Mouse (Mus musculus) lung, embryonic 14.5 days (tissue): ENCODE data around the gene Myrip. TPM values are rescaled to one million over a fixed set of nuclear protein-coding genes. Genes with fewer than 3 reads are reported as not detected.

Source experiments
- ATAC-seq: fragments of 200-750 bp; cut with Nextera tagmentation; 2 replicates; pipeline ENCODE4 v1.8.0; 2017; ENCODE audit warnings: mild to moderate bottlenecking, moderate TSS enrichment, moderate library complexity; ENCODE audit not compliant: insufficient read depth
- DNase-seq: peaks from one replicate; pipeline ENCODE4 v3.0.0-alpha.2; 2015
- H3K27ac ChIP-seq: fragments of 300-500 bp; sonication (generic); 2 replicates; pipeline ENCODE4 v1.5.1; 2014; ENCODE audit warnings: low read depth, mild to moderate bottlenecking, moderate library complexity
- H3K27me3 ChIP-seq: fragments of 300-500 bp; sonication (generic); 2 replicates; pipeline ENCODE4 v1.6.1; 2014; ENCODE audit warnings: low read length, control low read depth; ENCODE audit not compliant: insufficient read depth
- H3K36me3 ChIP-seq: fragments of 300-500 bp; sonication (generic); 2 replicates; pipeline ENCODE4 v1.6.1; 2014; ENCODE audit warnings: control low read depth; ENCODE audit not compliant: insufficient read depth
- H3K4me1 ChIP-seq: fragments of 300-500 bp; sonication (generic); 2 replicates; pipeline ENCODE4 v1.6.1; 2014; ENCODE audit warnings: antibody characterized with exemption, control low read depth; ENCODE audit not compliant: insufficient read depth
- H3K4me2 ChIP-seq: fragments of 300-500 bp; sonication (generic); 2 replicates; pipeline ENCODE4 v1.6.1; 2014; ENCODE audit warnings: mild to moderate bottlenecking
- H3K4me3 ChIP-seq: fragments of 300-500 bp; sonication (generic); 2 replicates; pipeline ENCODE4 v1.5.1; 2014; ENCODE audit warnings: low read depth, low read length
- H3K9ac ChIP-seq: fragments of 300-500 bp; sonication (generic); 2 replicates; pipeline ENCODE4 v1.6.1; 2014
- H3K9me3 ChIP-seq: fragments of 300-500 bp; sonication (generic); 2 replicates; pipeline ENCODE4 v1.6.1; 2016; ENCODE audit warnings: low read depth, low read length, control low read depth
- CTCF ChIP-seq: IDR thresholded peaks from 2 replicates; pipeline ENCODE4 v1.5.1; 2016; ENCODE audit warnings: antibody characterized with exemption, low read depth
- WGBS: fragments of 180-500 bp; shearing (Covaris S2); extraction: QIAGEN DNeasy Blood & Tissue Kit; methylation state at CpG from one replicate; pipeline ENCODE4 v1.1.7; 2014; 5-methylcytosine and 5-hydroxymethylcytosine counted together
- polyA plus RNA-seq: library from polyadenylated mRNA; unstranded; fragments of >200 nt; fragmentation: Nextera tagmentation; extraction: Ambion mirVana; gene quantifications from 2 replicates; pipeline ENCODE4 v1.2.1, GENCODE M21; 2014

Myrip gene
- polyA plus RNA-seq, 1 experiment from 2014 or later: 0.18 TPM

DNA sequence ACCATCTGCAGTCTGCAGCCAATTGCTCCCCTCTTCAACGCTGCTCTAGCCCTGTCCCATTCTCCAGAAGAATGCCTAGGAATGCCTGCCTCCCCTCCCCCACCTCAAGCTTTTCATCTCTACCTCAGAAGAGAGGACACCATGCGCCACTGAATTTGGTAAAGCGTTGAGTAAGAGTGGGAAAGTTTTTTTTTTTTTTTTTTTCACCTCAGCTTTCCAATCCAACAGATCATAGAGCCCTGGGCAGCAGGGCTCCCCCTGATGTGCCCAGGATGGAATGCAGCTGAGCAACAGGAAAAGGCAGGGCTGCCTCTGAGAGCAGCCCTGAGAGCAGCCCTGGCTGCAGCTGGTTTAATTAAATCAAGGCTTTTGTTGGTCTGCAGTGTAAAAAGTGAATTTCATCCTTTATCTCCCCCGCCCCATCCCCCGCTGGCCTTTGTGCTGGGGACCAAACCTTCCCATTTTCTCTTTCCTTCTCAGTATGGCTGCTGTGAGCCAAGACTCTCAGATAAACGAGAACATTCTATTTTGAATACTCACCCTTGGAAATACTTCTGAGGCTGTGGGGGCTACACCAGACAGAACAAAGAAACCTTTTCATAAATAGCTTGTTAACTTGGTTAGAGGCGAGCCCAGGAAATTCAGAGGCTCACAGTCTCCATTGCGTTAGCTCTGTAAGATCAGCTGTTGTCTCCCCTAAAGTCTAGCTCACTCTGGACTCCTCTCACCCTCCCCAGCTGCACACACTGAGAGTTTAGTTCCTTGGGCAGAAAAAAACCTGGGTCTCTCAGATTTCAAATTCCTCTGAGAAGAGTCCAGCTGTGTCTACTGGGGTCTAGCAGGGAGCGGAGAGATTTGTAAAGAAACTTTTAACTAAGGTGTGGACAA is 154.7 kb downstream of the Myrip start:
- Histone ChIP-seq H3K9ac (no peak overlapping the region), H3K27ac (peak overlapping the region; percentile 79), H3K36me3 (no peaks in the 10 kb centered on the region), H3K9me3 (no peaks in the 10 kb centered on the region), H3K4me3 (no peak overlapping the region), H3K27me3 (no peaks in the 10 kb centered on the region), H3K4me1 (no peaks in the 10 kb centered on the region), H3K4me2 (0 out of 2 replicates have a peak overlapping the region, but pooled peaks have one; percentile 11)
- peak; percentile 64 for DNase-seq
- TF ChIP-seq CTCF: peak; percentile 10; the same call in 1 of the 2 replicates
- peak; percentile 75; the same call in 1 of the 2 replicates for ATAC-seq
- 29% methylated on average over 9 of the region's 9 CpGs for WGBS

DNA sequence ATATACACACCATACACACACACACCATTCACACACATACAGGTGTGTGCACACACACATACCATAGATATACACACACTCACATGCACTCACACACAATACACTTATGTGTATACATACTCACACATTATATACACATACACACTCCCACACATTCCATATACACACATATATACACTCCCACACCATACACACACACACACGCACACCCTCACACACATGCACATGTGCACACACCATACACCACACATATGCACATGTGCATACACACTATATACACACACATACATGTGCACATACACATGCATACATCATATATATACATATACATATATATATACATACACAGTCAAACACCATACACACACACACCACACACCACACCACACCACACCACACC is 169.1 kb downstream of the Myrip start:
- DNase-seq (no peak), ATAC-seq (no peak)
- 97% methylated on average over 1 of the region's 1 CpGs for WGBS
- no peaks in the 10 kb centered on the region for H3K27me3 ChIP-seq
- TF ChIP-seq CTCF: no peak
- H3K27ac ChIP-seq: no peak overlapping the region
- H3K4me2 ChIP-seq: no peak overlapping the region
- H3K36me3 ChIP-seq: no peaks in the 10 kb centered on the region
- H3K9me3 ChIP-seq: no peaks in the 10 kb centered on the region
- H3K4me3 ChIP-seq: no peak overlapping the region
- H3K4me1 ChIP-seq: no peaks in the 10 kb centered on the region
- no peak overlapping the region for H3K9ac ChIP-seq

DNA sequence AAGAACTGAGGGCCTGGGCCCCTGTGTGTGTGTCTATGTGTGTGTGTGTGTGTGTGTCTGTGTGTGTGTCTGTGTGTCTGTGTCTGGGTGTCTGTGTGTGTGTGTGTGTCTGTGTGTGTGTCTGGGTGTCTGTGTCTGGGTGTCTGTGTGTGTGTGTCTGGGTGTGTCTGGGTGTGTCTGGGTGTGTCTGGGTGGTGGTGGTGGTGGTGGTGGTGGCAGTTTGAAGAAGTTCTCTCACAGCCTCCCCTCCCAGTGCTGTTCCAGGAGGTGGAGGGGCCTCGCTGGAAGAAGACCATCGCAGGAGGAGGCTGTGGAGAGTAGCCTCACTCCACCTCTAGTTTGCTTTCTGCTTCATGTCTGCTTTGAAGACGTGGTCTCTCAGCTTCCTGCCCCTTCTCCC is 180.3 kb downstream of the Myrip start:
- TF ChIP-seq CTCF: no peak
- Histone ChIP-seq H3K27ac (no peak overlapping the region), H3K9ac (no peak overlapping the region), H3K4me2 (no peak overlapping the region), H3K27me3 (no peaks in the 10 kb centered on the region), H3K4me3 (no peak overlapping the region), H3K36me3 (no peaks in the 10 kb centered on the region), H3K4me1 (no peaks in the 10 kb centered on the region), H3K9me3 (no peaks in the 10 kb centered on the region)
- DNase-seq (no peak), ATAC-seq (no peak)
- WGBS: 72% methylated on average over 3 of the region's 3 CpGs

DNA sequence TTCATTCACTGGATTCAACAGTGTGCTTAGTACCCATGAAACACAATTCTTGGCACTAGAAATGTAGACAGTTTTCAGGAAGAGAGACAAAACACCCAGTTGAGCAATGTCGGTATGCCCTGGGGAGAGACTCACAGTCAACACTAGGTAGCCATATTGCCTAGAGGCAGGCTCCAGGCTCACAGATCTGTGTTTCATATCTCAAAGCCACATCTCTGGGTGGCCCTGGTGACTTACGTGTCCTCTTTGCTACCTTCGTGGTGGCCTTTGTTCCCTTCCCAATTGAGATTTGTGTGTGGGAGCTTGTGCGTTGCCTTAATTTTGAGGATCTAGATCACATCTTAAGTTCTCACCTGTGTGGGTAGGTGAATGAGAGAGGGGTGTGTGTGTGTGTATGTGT is 181.1 kb downstream of the Myrip start:
- no peaks in the 10 kb centered on the region for H3K4me1 ChIP-seq
- TF ChIP-seq CTCF: no peak
- H3K9me3 ChIP-seq: no peaks in the 10 kb centered on the region
- H3K36me3 ChIP-seq: no peaks in the 10 kb centered on the region
- no peak overlapping the region for H3K9ac ChIP-seq
- H3K4me2 ChIP-seq: no peak overlapping the region
- ATAC-seq (no peak), DNase-seq (no peak)
- H3K27ac ChIP-seq: no peak overlapping the region
- 89% methylated on average over 4 of the region's 4 CpGs for WGBS
- no peak overlapping the region for H3K4me3 ChIP-seq
- no peaks in the 10 kb centered on the region for H3K27me3 ChIP-seq

DNA sequence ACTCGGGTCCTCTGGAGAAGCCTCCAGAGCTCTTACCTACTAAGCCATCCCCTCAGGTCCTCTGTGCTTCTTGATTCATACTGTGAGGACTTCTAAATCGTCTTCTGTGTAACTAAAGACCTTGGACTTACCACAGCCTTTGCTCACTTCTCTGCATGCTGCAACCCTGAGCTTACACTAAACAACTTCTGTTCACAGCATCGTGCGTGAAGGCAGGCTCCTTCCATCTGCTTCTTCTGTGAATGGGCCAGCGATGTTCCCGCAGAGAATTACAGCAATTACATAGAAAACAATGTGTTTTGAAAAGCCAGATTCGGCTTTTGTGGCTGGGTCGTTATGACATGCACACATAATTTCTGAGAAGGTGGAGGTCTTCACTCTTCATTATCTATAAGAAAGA is 181.8 kb downstream of the Myrip start:
- Histone ChIP-seq H3K9ac (no peak overlapping the region), H3K4me2 (no peak overlapping the region), H3K27ac (no peak overlapping the region), H3K27me3 (no peaks in the 10 kb centered on the region), H3K4me1 (no peaks in the 10 kb centered on the region), H3K4me3 (no peak overlapping the region), H3K36me3 (no peaks in the 10 kb centered on the region), H3K9me3 (no peaks in the 10 kb centered on the region)
- 75% methylated on average over 8 of the region's 8 CpGs for WGBS
- DNase-seq: no peak
- no peak for TF ChIP-seq CTCF
- no peak for ATAC-seq

DNA sequence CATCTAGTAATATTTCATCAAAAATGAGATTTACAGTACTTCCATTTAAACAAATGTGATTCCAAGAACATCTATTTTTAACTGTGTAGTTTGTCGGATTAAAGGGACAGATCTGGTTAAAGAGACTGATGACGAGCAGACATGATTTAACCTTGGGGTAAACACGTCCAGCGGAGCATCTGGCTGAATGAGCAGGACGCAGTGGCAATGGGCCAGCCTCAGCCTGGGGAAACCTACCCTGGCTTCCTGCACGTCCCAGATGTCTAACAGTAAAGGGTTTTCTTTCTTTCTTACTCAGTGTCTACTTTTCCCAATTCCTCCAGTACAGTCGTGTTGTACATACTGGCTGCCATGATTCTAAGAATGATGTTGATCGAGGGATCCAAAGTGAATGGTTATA is 185.8 kb downstream of the Myrip start:
- Histone ChIP-seq H3K36me3 (no peaks in the 10 kb centered on the region), H3K4me3 (no peak overlapping the region), H3K27ac (no peak overlapping the region), H3K4me2 (no peak overlapping the region), H3K9me3 (no peaks in the 10 kb centered on the region), H3K27me3 (no peaks in the 10 kb centered on the region), H3K4me1 (no peaks in the 10 kb centered on the region), H3K9ac (no peak overlapping the region)
- DNase-seq (peak; percentile 7), ATAC-seq (no peak)
- WGBS: 58% methylated on average over 8 of the region's 8 CpGs
- TF ChIP-seq CTCF: no peak

DNA sequence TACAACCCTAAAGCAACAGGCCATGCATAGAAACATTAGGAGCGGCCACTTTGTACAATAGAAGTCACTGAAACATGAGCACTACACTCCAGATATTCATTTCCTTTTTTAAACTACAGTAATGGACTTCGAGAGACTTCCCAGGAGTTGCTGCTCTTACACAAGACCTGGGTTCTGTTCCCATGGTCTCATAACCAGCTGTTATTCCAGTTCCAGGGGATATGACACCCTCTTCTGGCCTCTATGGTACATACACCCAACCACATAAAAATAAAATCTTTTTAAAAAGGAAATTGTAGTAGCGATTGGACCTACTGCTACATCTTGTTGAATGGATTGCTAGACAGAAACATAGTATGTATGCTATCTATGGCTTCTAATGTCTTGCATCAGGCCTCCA is 190.2 kb downstream of the Myrip start:
- no peaks in the 10 kb centered on the region for H3K9me3 ChIP-seq
- peaks cover 27% of the 10 kb centered on the region for H3K36me3 ChIP-seq
- ATAC-seq (no peak), DNase-seq (peak; percentile 42)
- H3K4me1 ChIP-seq: peaks cover 5% of the 10 kb centered on the region; the same call in 1 of the 2 replicates
- WGBS: 74% methylated on average over 3 of the region's 3 CpGs
- H3K27ac ChIP-seq: no peak overlapping the region
- no peak overlapping the region for H3K9ac ChIP-seq
- no peaks in the 10 kb centered on the region for H3K27me3 ChIP-seq
- peak overlapping the region; percentile 77 for H3K4me2 ChIP-seq
- H3K4me3 ChIP-seq: peak overlapping the region; percentile 100
- no peak for TF ChIP-seq CTCF
